Mouse (Mus musculus): ENCODE data around the gene Tssc4. TPM values are rescaled to one million over a fixed set of nuclear protein-coding genes. Genes with fewer than 3 reads are reported as not detected.

Gene Tssc4
- 167 and 219 TPM in 2 replicates for polyA plus RNA-seq (2012; ENCODE audit: insufficient read depth, low replicate concordance)

GRCm38 (mm10) chr7:143068882-143069591 is at the start of gene Tssc4:
Gene Tssc4, plus strand, starts transcription at chr7:143069249.
- TF ChIP-seq FLI1 (IDR thresholded peaks at IDR 0.05; ENCODE audit: low read length) (peak; percentile 96), GATA1 (IDR thresholded peaks at IDR 0.05; ENCODE audit: borderline replicate concordance, low read length) (no peak)
- Histone ChIP-seq H3K36me3 (replicated peaks; ENCODE audit: low read length) (peaks cover 77% of the 10 kb centered on the region), H3K4me3 (replicated peaks) (peak within 1 kb of the TSS; percentile 96)

GRCm38 (mm10) chr7:143020040-143020439 is 49.0 kb upstream of the Tssc4 start:
- Histone ChIP-seq H3K36me3 (replicated peaks; ENCODE audit: low read length) (peaks cover 85% of the 10 kb centered on the region), H3K9me3 (no peaks in the 10 kb centered on the region; the same call in 1 of the 2 replicates), H3K27me3 (replicated peaks) (no peaks in the 10 kb centered on the region), H3K4me3 (replicated peaks) (peak overlapping the region; percentile 47), H3K4me1 (peaks cover 96% of the 10 kb centered on the region)
- TF ChIP-seq GATA1 (IDR thresholded peaks at IDR 0.05; ENCODE audit: borderline replicate concordance, low read length) (peak; percentile 38; the same call in 1 of the 3 replicates), FLI1 (IDR thresholded peaks at IDR 0.05; ENCODE audit: low read length) (no peak)

More at GRCm38 (mm10) chr7:143068882-143069591, at the start of gene Tssc4:
- H3K27me3 ChIP-seq (replicated peaks), result peaks cover 7% of the 10 kb centered on the region
- no peaks in the 10 kb centered on the region for H3K9me3 ChIP-seq
- peaks cover 89% of the 10 kb centered on the region for H3K4me1 ChIP-seq

GRCm38 (mm10) chr7:143020764-143021163 is 48.3 kb upstream of the Tssc4 start:
- H3K4me3 ChIP-seq (replicated peaks), result no peak overlapping the region

GRCm38 (mm10) chr7:143021356-143022164 is 47.5 kb upstream of the Tssc4 start:
- peaks cover 80% of the 10 kb centered on the region for H3K36me3 ChIP-seq (replicated peaks; ENCODE audit: low read length)
- TF ChIP-seq GATA1 (IDR thresholded peaks at IDR 0.05; ENCODE audit: borderline replicate concordance, low read length) (no peak), FLI1 (IDR thresholded peaks at IDR 0.05; ENCODE audit: low read length) (no peak)
- H3K27me3 ChIP-seq (replicated peaks), result no peaks in the 10 kb centered on the region

More at GRCm38 (mm10) chr7:143020764-143021163, 48.3 kb upstream of the Tssc4 start:
- peaks cover 96% of the 10 kb centered on the region for H3K4me1 ChIP-seq
- no peaks in the 10 kb centered on the region; the same call in 1 of the 2 replicates for H3K9me3 ChIP-seq
- TF ChIP-seq GATA1 (IDR thresholded peaks at IDR 0.05; ENCODE audit: borderline replicate concordance, low read length) (no peak), FLI1 (IDR thresholded peaks at IDR 0.05; ENCODE audit: low read length) (no peak)
- no peaks in the 10 kb centered on the region for H3K27me3 ChIP-seq (replicated peaks)
- H3K36me3 ChIP-seq (replicated peaks; ENCODE audit: low read length), result peaks cover 83% of the 10 kb centered on the region

GRCm38 (mm10) chr7:143023499-143023898 is 45.5 kb upstream of the Tssc4 start:
- Histone ChIP-seq H3K4me3 (replicated peaks) (no peak overlapping the region), H3K4me1 (peaks cover 92% of the 10 kb centered on the region), H3K36me3 (replicated peaks; ENCODE audit: low read length) (peaks cover 72% of the 10 kb centered on the region), H3K27me3 (replicated peaks) (no peaks in the 10 kb centered on the region), H3K9me3 (no peaks in the 10 kb centered on the region; the same call in 1 of the 2 replicates)
- TF ChIP-seq FLI1 (IDR thresholded peaks at IDR 0.05; ENCODE audit: low read length) (no peak), GATA1 (IDR thresholded peaks at IDR 0.05; ENCODE audit: borderline replicate concordance, low read length) (no peak)

More at GRCm38 (mm10) chr7:143021356-143022164, 47.5 kb upstream of the Tssc4 start:
- H3K4me3 ChIP-seq (replicated peaks), result no peak overlapping the region
- peaks cover 92% of the 10 kb centered on the region for H3K4me1 ChIP-seq
- no peaks in the 10 kb centered on the region; the same call in 1 of the 2 replicates for H3K9me3 ChIP-seq

- Histone ChIP-seq H3K27me3 (replicated peaks) (no peaks in the 10 kb centered on the region), H3K36me3 (replicated peaks; ENCODE audit: low read length) (peaks cover 65% of the 10 kb centered on the region), H3K4me1 (peaks cover 90% of the 10 kb centered on the region), H3K4me3 (replicated peaks) (no peak overlapping the region), H3K9me3 (no peaks in the 10 kb centered on the region; the same call in 1 of the 2 replicates)
- TF ChIP-seq FLI1 (IDR thresholded peaks at IDR 0.05; ENCODE audit: low read length) (no peak), GATA1 (IDR thresholded peaks at IDR 0.05; ENCODE audit: borderline replicate concordance, low read length) (no peak)
Observed at GRCm38 (mm10) chr7:143024293-143024692, 44.8 kb upstream of the Tssc4 start.

GRCm38 (mm10) chr7:143025496-143025895 is 43.6 kb upstream of the Tssc4 start:
- H3K36me3 ChIP-seq (replicated peaks; ENCODE audit: low read length), result peaks cover 60% of the 10 kb centered on the region
- H3K27me3 ChIP-seq (replicated peaks), result no peaks in the 10 kb centered on the region
- H3K4me3 ChIP-seq (replicated peaks), result no peak overlapping the region
- H3K9me3 ChIP-seq, result no peaks in the 10 kb centered on the region; the same call in 1 of the 2 replicates
- TF ChIP-seq FLI1 (IDR thresholded peaks at IDR 0.05; ENCODE audit: low read length) (no peak), GATA1 (IDR thresholded peaks at IDR 0.05; ENCODE audit: borderline replicate concordance, low read length) (no peak)
- H3K4me1 ChIP-seq, result peaks cover 78% of the 10 kb centered on the region

- TF ChIP-seq GATA1 (IDR thresholded peaks at IDR 0.05; ENCODE audit: borderline replicate concordance, low read length) (no peak), FLI1 (IDR thresholded peaks at IDR 0.05; ENCODE audit: low read length) (no peak)
- Histone ChIP-seq H3K9me3 (no peaks in the 10 kb centered on the region; the same call in 1 of the 2 replicates), H3K36me3 (replicated peaks; ENCODE audit: low read length) (peaks cover 61% of the 10 kb centered on the region), H3K4me3 (replicated peaks) (no peak overlapping the region), H3K4me1 (peaks cover 63% of the 10 kb centered on the region), H3K27me3 (replicated peaks) (no peaks in the 10 kb centered on the region)
Observed at GRCm38 (mm10) chr7:143027196-143027595, 41.9 kb upstream of the Tssc4 start.

- Histone ChIP-seq H3K27me3 (replicated peaks) (peaks cover 7% of the 10 kb centered on the region), H3K36me3 (replicated peaks; ENCODE audit: low read length) (peaks cover 56% of the 10 kb centered on the region), H3K4me1 (peaks cover 31% of the 10 kb centered on the region), H3K4me3 (replicated peaks) (no peak overlapping the region), H3K9me3 (peaks cover 7% of the 10 kb centered on the region)
- TF ChIP-seq GATA1 (IDR thresholded peaks at IDR 0.05; ENCODE audit: borderline replicate concordance, low read length) (no peak), FLI1 (IDR thresholded peaks at IDR 0.05; ENCODE audit: low read length) (no peak)
Observed at GRCm38 (mm10) chr7:143031816-143032215, 37.2 kb upstream of the Tssc4 start.

All from megakaryocyte, embryonic 14.5 days (primary cell).